ENCODE assay signal across 1 mouse cellular context in the genomic region with DNA sequence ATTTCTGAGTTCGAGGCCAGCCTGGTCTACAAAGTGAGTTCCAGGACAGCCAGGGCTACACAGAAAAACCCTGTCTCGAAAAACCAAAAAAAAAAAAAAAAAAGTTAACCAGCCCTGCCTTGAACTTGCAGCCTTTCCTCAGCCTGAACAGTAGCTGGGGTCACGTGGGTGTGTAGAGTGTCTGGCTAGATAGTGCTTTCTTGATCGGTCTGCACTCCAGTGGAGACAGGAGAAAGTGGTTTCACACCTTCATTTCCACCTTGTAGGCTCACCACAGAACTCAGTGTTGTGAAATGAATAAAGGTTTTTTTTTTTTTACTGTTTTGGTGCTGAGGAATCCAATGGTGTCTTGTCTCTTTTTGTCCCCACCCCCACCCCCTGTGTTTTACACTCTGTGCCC.
TF ChIP-seq lines count a peak whose summit lies in the region.

No protein-coding gene starts in this region.

TF ChIP-seq in MEL, 35 proteins besides CTCF, POLR2A, EP300 and RAD21:
- no peak for TF ChIP-seq TCF12 (IDR thresholded peaks at IDR 0.05; ENCODE audit: low read depth, low read length)
- TF ChIP-seq ELF1 (IDR thresholded peaks at IDR 0.05; ENCODE audit: low read depth, low read length) = no peak
- no peak for TF ChIP-seq ETS1 (IDR thresholded peaks at IDR 0.05; ENCODE audit: low read depth, low read length)
- 0 out of 2 replicates have a peak, but pooled peaks have one; percentile 11 for TF ChIP-seq ZNF384 (IDR thresholded peaks at IDR 0.05; ENCODE audit: low read depth, low read length)
- no peak for TF ChIP-seq POLR2AphosphoS2 (IDR thresholded peaks at IDR 0.05; ENCODE audit: low read length)
- TF ChIP-seq USF1 (IDR thresholded peaks at IDR 0.05; ENCODE audit: low read depth, low read length) = peak; percentile 72
- TF ChIP-seq UBTF (IDR thresholded peaks at IDR 0.05; ENCODE audit: borderline replicate concordance, insufficient read depth, low read depth, low read length) = no peak
- TF ChIP-seq USF2 (IDR thresholded peaks at IDR 0.05; ENCODE audit: borderline replicate concordance in 1 of 2, insufficient read depth in 1 of 2, low read depth in 1 of 2, low read length in 2 of 2) = 0 out of 4 replicates have a peak, but pooled peaks of 1 of the 2 experiments have one; percentile 17
- TF ChIP-seq ZC3H11A (IDR thresholded peaks at IDR 0.05; ENCODE audit: low read depth, low read length) = no peak
- TF ChIP-seq JUND (IDR thresholded peaks at IDR 0.05; ENCODE audit: low read depth, low read length) = no peak
TF ChIP-seq in MEL: peak in this region for 3.
